ENCODE assay signal across 12 mouse cellular contexts in genomic region chr10:119204334-119204946, GRCm38 (mm10). TPM values are rescaled to one million over a fixed set of nuclear protein-coding genes. Genes with fewer than 3 reads are reported as not detected.
DNase-seq lines count a peak whose midpoint lies in the region; TF ChIP-seq lines count a peak whose summit lies in the region.
"Had no signal": no experiment of that assay in that cellular context is flagged by ENCODE, and none has a peak within 500 bp of the region (broad histone marks: within the 10 kb centered on the region; RNA-seq: fewer than 3 reads in every experiment).

No protein-coding gene starts in this region.

- TF ChIP-seq CTCF in thymus, adult 2 months (IDR thresholded peaks at IDR 0.05; ENCODE audit: borderline replicate concordance, control insufficient read depth, extremely low read depth, insufficient read depth, low read length, poor library complexity), result no peak
- TF ChIP-seq CTCF in gastrocnemius, adult 2 months (IDR thresholded peaks at IDR 0.05), result no peak

- TF ChIP-seq POLR2A in thymus, adult 2 months (IDR thresholded peaks at IDR 0.05; ENCODE audit: control insufficient read depth, extremely low read depth, insufficient read depth, low read length, poor library complexity), result no peak

- WGBS in heart, embryonic 10.5 days, result 84% methylated on average over 12 of the region's 12 CpGs
- WGBS in thymus, adult 2 months, result 35% methylated on average over 12 of the region's 12 CpGs

- H3K9me3 ChIP-seq in heart, embryonic 10.5 days, result no peaks in the 10 kb centered on the region
- H3K9me3 ChIP-seq: hindbrain, embryonic 12.5 days had no signal

- peaks cover 89% of the 10 kb centered on the region for H3K36me3 ChIP-seq in heart, embryonic 10.5 days
- H3K36me3 ChIP-seq in thymus, adult 2 months (ENCODE audit: control insufficient read depth, insufficient read depth, low read length), result peaks cover 72% of the 10 kb centered on the region
- H3K36me3 ChIP-seq in splenic B cell, adult 2 months (ENCODE audit: control insufficient read depth, insufficient read depth, low read length, poor library complexity, severe bottlenecking), result peaks cover 13% of the 10 kb centered on the region; the same call in 1 of the 2 replicates

- no peaks in the 10 kb centered on the region for H3K27me3 ChIP-seq in heart, embryonic 10.5 days (ENCODE audit: insufficient read depth, poor library complexity, severe bottlenecking)
- no peaks in the 10 kb centered on the region for H3K27me3 ChIP-seq in thymus, adult 2 months (ENCODE audit: control insufficient read depth, insufficient read depth, low read length)
- no peaks in the 10 kb centered on the region for H3K27me3 ChIP-seq in splenic B cell, adult 2 months (ENCODE audit: control insufficient read depth, insufficient read depth, low read length, poor library complexity, severe bottlenecking)
- H3K27me3 ChIP-seq: hindbrain, embryonic 12.5 days had no signal

- no peak overlapping the region for H3K4me3 ChIP-seq in heart, embryonic 10.5 days
- no peak overlapping the region for H3K4me3 ChIP-seq in thymus, adult 2 months (ENCODE audit: control insufficient read depth, insufficient read depth, low read length)
- H3K4me3 ChIP-seq in gastrocnemius, adult 2 months, result no peak overlapping the region
- H3K4me3 ChIP-seq: hindbrain, embryonic 12.5 days had no signal

- no peak overlapping the region for H3K27ac ChIP-seq in heart, embryonic 10.5 days
- 0 out of 2 replicates have a peak overlapping the region, but pooled peaks have one; percentile 37 for H3K27ac ChIP-seq in thymus, adult 2 months (ENCODE audit: control insufficient read depth, insufficient read depth, low read length)
- H3K27ac ChIP-seq in gastrocnemius, adult 2 months, result no peak overlapping the region
- H3K27ac ChIP-seq: hindbrain, embryonic 12.5 days had no signal

- no peaks in the 10 kb centered on the region for H3K4me1 ChIP-seq in heart, embryonic 10.5 days
- H3K4me1 ChIP-seq in thymus, adult 2 months (replicated peaks; ENCODE audit: control insufficient read depth, insufficient read depth, low read length), result no peaks in the 10 kb centered on the region; the same call in 1 of the 2 replicates
- H3K4me1 ChIP-seq: hindbrain, embryonic 12.5 days had no signal

- peak; percentile 78 for DNase-seq in heart, adult 11 months
- no peak for DNase-seq in heart, embryonic 10.5 days (ENCODE audit: low spot score)
- peak; percentile 26 for DNase-seq in thymus, adult 2 months
- DNase-seq in thymus, adult 18-20 months, result no peak
- DNase-seq in splenic B cell, adult 2 months (ENCODE audit: low read depth, low spot score), result peak; percentile 5
- DNase-seq in lung, postnatal 14 days, result no peak
- DNase-seq in heart, postnatal 36 days, result no peak
- DNase-seq in gastrocnemius, adult 2 months, result no peak
- DNase-seq: adrenal gland, postnatal 25 days; embryo, embryonic 11 days; lung, embryonic 14.5 days had no signal

- intact Hi-C loops in heart, postnatal 36 days (cut with DNase I), result no loop called here
- intact Hi-C loops in gastrocnemius, adult 2 months (cut with DNase I), result no loop called here

RNA-seq across cellular contexts. Expression of gene Cand1, which starts 35.4 kb away (rescaled TPM):
- polyA plus RNA-seq in heart, embryonic 10.5 days (2016; fragmentation: Nextera tagmentation; extraction: Ambion mirVana), result 66.9 and 72.8 TPM in 2 replicates
- 56.9 and 63.3 TPM in 2 replicates for polyA plus RNA-seq in thymus, adult 2 months (2012; rRNA removed)
- 10 to 100 TPM; 39.1 to 49.1 TPM for total RNA-seq in heart, postnatal 36 days (2021)
- total RNA-seq in gastrocnemius, adult 2 months (2021), result 10 to 100 TPM; 11.2 to 17.5 TPM

Comparison
In these comparisons a context has a peak if more than half of its experiments do, and no peak if none do; other contexts are left out.
1. DNase-seq: peak in heart, adult 11 months (single experiment), thymus, adult 2 months (single experiment) and splenic B cell, adult 2 months (single experiment); none in heart, embryonic 10.5 days (single experiment), thymus, adult 18-20 months (0 of 2), lung, postnatal 14 days (single experiment), heart, postnatal 36 days (0 of 2) and gastrocnemius, adult 2 months (single experiment).